Mouse (Mus musculus): Measurements from ENCODE around the gene Pnp. TPM values are rescaled to one million over a fixed set of nuclear protein-coding genes. Genes with fewer than 3 reads are reported as not detected.
"Not testable (repeated sequence)": the region's sequence is repeated elsewhere in the genome, so short reads cannot be mapped to it uniquely, and the experiment has no call there.

Gene Pnp
- polyA plus RNA-seq, 1 experiment from 2014 or later, result 62.1 TPM

GRCm38 (mm10) chr14:50938940-50939339, 8.1 kb downstream of the Pnp start:
- WGBS, result 43% methylated on average over 2 of the region's 2 CpGs

GRCm38 (mm10) chr14:50943932-50944667, 13.2 kb downstream of the Pnp start, which contains the start of gene Gm49342:
Gene Gm49342 (plus strand): TSS chr14:50944517.
- H3K4me3 ChIP-seq (ENCODE audit: low read depth, low read length), result peak within 1 kb of the TSS; percentile 38
- peak within 1 kb of the TSS; percentile 81 for H3K27ac ChIP-seq (ENCODE audit: low read depth, low read length)
- ATAC-seq (ENCODE audit: low FRiP score) (peak; percentile 99), DNase-seq (ENCODE audit: low spot score) (peak; percentile 92)
- peak within 1 kb of the TSS; percentile 44 for H3K9ac ChIP-seq (ENCODE audit: low read depth, low read length)
- H3K9me3 ChIP-seq (ENCODE audit: control insufficient read depth, low read length), result no peaks in the 10 kb centered on the region
- no peaks in the 10 kb centered on the region for H3K27me3 ChIP-seq (ENCODE audit: control insufficient read depth, insufficient read depth, low read length)
- H3K4me2 ChIP-seq (replicated peaks; ENCODE audit: low read depth, low read length), result peak within 1 kb of the TSS; percentile 54
- WGBS, result 20% methylated on average over 31 of the region's 31 CpGs
- H3K36me3 ChIP-seq (ENCODE audit: control insufficient read depth, insufficient read depth, low read length), result no peaks in the 10 kb centered on the region
- no peaks in the 10 kb centered on the region for H3K4me1 ChIP-seq (replicated peaks; ENCODE audit: control insufficient read depth, insufficient read depth, low read length)

More at GRCm38 (mm10) chr14:50938940-50939339, 8.1 kb downstream of the Pnp start:
- Histone ChIP-seq H3K4me3 (ENCODE audit: low read depth, low read length) (no peak overlapping the region), H3K4me2 (replicated peaks; ENCODE audit: low read depth, low read length) (no peak overlapping the region), H3K9me3 (ENCODE audit: control insufficient read depth, low read length) (no peaks in the 10 kb centered on the region), H3K36me3 (ENCODE audit: control insufficient read depth, insufficient read depth, low read length) (no peaks in the 10 kb centered on the region), H3K9ac (ENCODE audit: low read depth, low read length) (no peak overlapping the region), H3K27ac (ENCODE audit: low read depth, low read length) (no peak overlapping the region), H3K4me1 (replicated peaks; ENCODE audit: control insufficient read depth, insufficient read depth, low read length) (no peaks in the 10 kb centered on the region), H3K27me3 (ENCODE audit: control insufficient read depth, insufficient read depth, low read length) (no peaks in the 10 kb centered on the region)
- ATAC-seq (ENCODE audit: low FRiP score), result no peak
- no peak for DNase-seq (ENCODE audit: low spot score)

GRCm38 (mm10) chr14:50944668-50945033, 13.8 kb downstream of the Pnp start:
- peak; percentile 99 for ATAC-seq (ENCODE audit: low FRiP score)
- Histone ChIP-seq H3K9ac (ENCODE audit: low read depth, low read length) (peak overlapping the region; percentile 44), H3K4me2 (replicated peaks; ENCODE audit: low read depth, low read length) (peak overlapping the region; percentile 54), H3K4me3 (ENCODE audit: low read depth, low read length) (peak overlapping the region; percentile 38), H3K27ac (ENCODE audit: low read depth, low read length) (peak overlapping the region; percentile 81)
- not testable (repeated sequence) for H3K9me3 ChIP-seq (ENCODE audit: control insufficient read depth, low read length); H3K27me3 ChIP-seq (ENCODE audit: control insufficient read depth, insufficient read depth, low read length); H3K4me1 ChIP-seq (replicated peaks; ENCODE audit: control insufficient read depth, insufficient read depth, low read length); H3K36me3 ChIP-seq (ENCODE audit: control insufficient read depth, insufficient read depth, low read length)
- DNase-seq (ENCODE audit: low spot score), result peak; percentile 66
- WGBS, result 0% methylated on average over 14 of the region's 15 CpGs

GRCm38 (mm10) chr14:50945081-50945480, 14.2 kb downstream of the Pnp start:
- Histone ChIP-seq H3K4me3 (ENCODE audit: low read depth, low read length) (peak overlapping the region; percentile 38), H3K4me2 (replicated peaks; ENCODE audit: low read depth, low read length) (peak overlapping the region; percentile 54), H3K9ac (ENCODE audit: low read depth, low read length) (peak overlapping the region; percentile 44)
- not testable (repeated sequence) for H3K9me3 ChIP-seq (ENCODE audit: control insufficient read depth, low read length); H3K27me3 ChIP-seq (ENCODE audit: control insufficient read depth, insufficient read depth, low read length); H3K36me3 ChIP-seq (ENCODE audit: control insufficient read depth, insufficient read depth, low read length); H3K27ac ChIP-seq (ENCODE audit: low read depth, low read length); DNase-seq (ENCODE audit: low spot score); H3K4me1 ChIP-seq (replicated peaks; ENCODE audit: control insufficient read depth, insufficient read depth, low read length)
- WGBS, result 15% methylated on average over 6 of the region's 6 CpGs
- ATAC-seq (ENCODE audit: low FRiP score), result peak; percentile 40; the same call in 1 of the 2 replicates

- not testable (repeated sequence) for H3K9me3 ChIP-seq (ENCODE audit: control insufficient read depth, low read length); H3K9ac ChIP-seq (ENCODE audit: low read depth, low read length); ATAC-seq (ENCODE audit: low FRiP score); H3K4me1 ChIP-seq (replicated peaks; ENCODE audit: control insufficient read depth, insufficient read depth, low read length); H3K36me3 ChIP-seq (ENCODE audit: control insufficient read depth, insufficient read depth, low read length); H3K27ac ChIP-seq (ENCODE audit: low read depth, low read length); H3K27me3 ChIP-seq (ENCODE audit: control insufficient read depth, insufficient read depth, low read length); DNase-seq (ENCODE audit: low spot score)
- WGBS, result 36% methylated on average over 3 of the region's 3 CpGs
- Histone ChIP-seq H3K4me3 (ENCODE audit: low read depth, low read length) (peak overlapping the region; percentile 38; the same call in 1 of the 2 replicates), H3K4me2 (replicated peaks; ENCODE audit: low read depth, low read length) (peak overlapping the region; percentile 54)
Measured at GRCm38 (mm10) chr14:50945526-50945925, 14.6 kb downstream of the Pnp start.

- WGBS, result 92% methylated on average over 10 of the region's 10 CpGs
- Histone ChIP-seq H3K9ac (ENCODE audit: low read depth, low read length) (no peak overlapping the region), H3K4me2 (replicated peaks; ENCODE audit: low read depth, low read length) (no peak overlapping the region), H3K4me3 (ENCODE audit: low read depth, low read length) (no peak overlapping the region), H3K27me3 (ENCODE audit: control insufficient read depth, insufficient read depth, low read length) (no peaks in the 10 kb centered on the region), H3K36me3 (ENCODE audit: control insufficient read depth, insufficient read depth, low read length) (0 out of 2 replicates have a peak, but pooled peaks cover 2% of the 10 kb centered on the region), H3K4me1 (replicated peaks; ENCODE audit: control insufficient read depth, insufficient read depth, low read length) (no peaks in the 10 kb centered on the region), H3K9me3 (ENCODE audit: control insufficient read depth, low read length) (no peaks in the 10 kb centered on the region), H3K27ac (ENCODE audit: low read depth, low read length) (no peak overlapping the region)
- ATAC-seq (ENCODE audit: low FRiP score) (no peak), DNase-seq (ENCODE audit: low spot score) (no peak)
Measured at GRCm38 (mm10) chr14:50955487-50955886, 24.6 kb downstream of the Pnp start.

GRCm38 (mm10) chr14:50955942-50956508, 25.1 kb downstream of the Pnp start, which contains the start of gene Pnp2:
Gene Pnp2 (plus strand): TSS chr14:50955992.
- 9% methylated on average over 18 of the region's 19 CpGs for WGBS
- H3K36me3 ChIP-seq (ENCODE audit: control insufficient read depth, insufficient read depth, low read length); H3K27me3 ChIP-seq (ENCODE audit: control insufficient read depth, insufficient read depth, low read length); H3K4me1 ChIP-seq (replicated peaks; ENCODE audit: control insufficient read depth, insufficient read depth, low read length); H3K4me3 ChIP-seq (ENCODE audit: low read depth, low read length); H3K9me3 ChIP-seq (ENCODE audit: control insufficient read depth, low read length); H3K9ac ChIP-seq (ENCODE audit: low read depth, low read length); H3K27ac ChIP-seq (ENCODE audit: low read depth, low read length); H3K4me2 ChIP-seq (replicated peaks; ENCODE audit: low read depth, low read length): not testable (repeated sequence)
- DNase-seq (ENCODE audit: low spot score) (peak; percentile 32), ATAC-seq (ENCODE audit: low FRiP score) (peak; percentile 89)

- H3K27me3 ChIP-seq (ENCODE audit: control insufficient read depth, insufficient read depth, low read length); H3K4me3 ChIP-seq (ENCODE audit: low read depth, low read length); H3K4me1 ChIP-seq (replicated peaks; ENCODE audit: control insufficient read depth, insufficient read depth, low read length); H3K4me2 ChIP-seq (replicated peaks; ENCODE audit: low read depth, low read length); H3K9me3 ChIP-seq (ENCODE audit: control insufficient read depth, low read length); H3K9ac ChIP-seq (ENCODE audit: low read depth, low read length); H3K27ac ChIP-seq (ENCODE audit: low read depth, low read length); ATAC-seq (ENCODE audit: low FRiP score); H3K36me3 ChIP-seq (ENCODE audit: control insufficient read depth, insufficient read depth, low read length); DNase-seq (ENCODE audit: low spot score): not testable (repeated sequence)
- 82% methylated on average over 6 of the region's 6 CpGs for WGBS
Measured at GRCm38 (mm10) chr14:50956724-50957123, 25.8 kb downstream of the Pnp start.

GRCm38 (mm10) chr14:50957146-50957545, 26.3 kb downstream of the Pnp start:
- H3K4me3 ChIP-seq (ENCODE audit: low read depth, low read length); ATAC-seq (ENCODE audit: low FRiP score); H3K9ac ChIP-seq (ENCODE audit: low read depth, low read length); H3K9me3 ChIP-seq (ENCODE audit: control insufficient read depth, low read length); H3K4me1 ChIP-seq (replicated peaks; ENCODE audit: control insufficient read depth, insufficient read depth, low read length); H3K4me2 ChIP-seq (replicated peaks; ENCODE audit: low read depth, low read length); H3K27me3 ChIP-seq (ENCODE audit: control insufficient read depth, insufficient read depth, low read length); DNase-seq (ENCODE audit: low spot score); H3K36me3 ChIP-seq (ENCODE audit: control insufficient read depth, insufficient read depth, low read length); H3K27ac ChIP-seq (ENCODE audit: low read depth, low read length): not testable (repeated sequence)
- WGBS, result 82% methylated on average over 3 of the region's 3 CpGs

Data from hindbrain, embryonic 11.5 days (tissue).